Mouse (Mus musculus) heart, postnatal 4 days (tissue): ENCODE measurements around the gene Tmem273. TPM values are rescaled to one million over a fixed set of nuclear protein-coding genes. Genes with fewer than 3 reads are reported as not detected.

Experiments
- DNase-seq: peaks from one replicate; pipeline ENCODE4 v3.0.0; 2021
- total RNA-seq, 2 experiments: library from RNA; stranded (reverse); gene quantifications; 2 replicates each; pipeline ENCODE4 v1.2.3; 2021

Gene Tmem273
- total RNA-seq, 2 experiments from 2014 or later, result 0.57 TPM; not detected in 1

DNA sequence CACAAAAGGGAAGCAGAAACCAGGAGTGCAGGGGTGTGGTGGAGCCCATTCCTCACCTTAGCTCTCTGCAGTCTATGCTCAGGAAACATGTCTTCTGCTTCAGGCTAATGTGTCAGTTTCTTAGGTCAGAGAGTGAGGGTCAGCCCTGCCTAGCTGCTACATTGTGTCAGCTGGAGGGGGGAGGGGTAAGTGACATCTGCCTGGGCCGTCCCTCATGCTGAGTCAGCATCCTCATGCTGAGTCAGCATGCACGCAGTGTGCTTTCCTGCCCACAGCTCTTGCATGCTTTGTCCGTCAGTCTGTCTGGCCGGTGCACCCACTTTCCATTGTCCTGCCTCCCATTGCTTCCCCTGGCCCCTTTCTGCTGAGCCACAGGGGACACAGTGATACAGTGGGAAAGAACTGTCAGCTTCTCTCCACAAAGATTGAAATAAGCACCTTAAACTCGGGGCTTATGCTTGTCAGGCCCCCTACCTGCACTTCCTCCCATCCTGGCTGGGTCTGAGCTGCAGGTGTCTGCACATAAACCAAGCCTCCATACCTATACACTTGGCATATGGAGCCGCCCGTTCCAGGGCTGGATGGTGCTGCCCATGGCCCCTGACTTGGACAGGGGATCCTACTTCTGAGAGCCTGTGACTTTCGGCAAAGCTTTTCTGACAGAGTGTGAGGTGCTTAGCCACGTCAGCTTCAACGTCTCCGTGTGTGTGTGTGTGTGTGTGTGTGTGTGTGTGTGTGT is 74.2 kb downstream of the Tmem273 start:
- DNase-seq, result peak; percentile 27

GRCm38 (mm10) chr14:32861149-32861581 is 75.4 kb downstream of the Tmem273 start:
- peak; percentile 85 for DNase-seq

DNA sequence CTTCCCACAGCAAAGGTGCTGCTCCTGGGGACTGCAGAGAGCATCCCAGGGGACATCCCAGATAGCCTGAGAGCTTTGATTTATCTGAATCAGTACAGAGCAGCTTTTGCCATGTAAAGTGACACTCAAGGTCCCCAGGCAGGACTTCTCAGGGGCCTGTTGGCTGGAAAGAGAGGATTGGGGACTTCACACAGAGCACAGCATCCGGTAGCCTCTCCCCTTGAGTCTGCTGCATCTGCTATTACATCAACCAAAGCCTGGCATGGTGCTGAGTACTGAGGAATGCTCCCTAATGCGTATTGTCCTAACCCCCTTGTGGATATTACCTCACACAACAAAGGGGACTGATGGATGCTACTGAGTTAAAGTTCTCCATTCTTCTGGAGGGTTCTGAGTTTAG is 75.9 kb downstream of the Tmem273 start:
- peak; percentile 26 for DNase-seq

- no peak for DNase-seq
Observed at GRCm38 (mm10) chr14:32865331-32865730, 79.6 kb downstream of the Tmem273 start.

Other genes starting within 250 kb of the Tmem273 start
- gene Prrxl1, start 186.6 kb upstream of the Tmem273 start, total RNA-seq, result not detected
- 10 to 100 TPM; 39.4 to 39.5 TPM for gene 3425401B19Rik, start 100.7 kb upstream of the Tmem273 start, total RNA-seq
- gene Fam170b, start 48.0 kb downstream of the Tmem273 start, total RNA-seq, result under 1 TPM in 1 of 2 experiments, not detected in 1; 0.16 TPM
- gene Vstm4, start 70.8 kb downstream of the Tmem273 start, total RNA-seq, result 10 to 100 TPM; 18.6 to 19.4 TPM
- gene Lrrc18, start 205.4 kb downstream of the Tmem273 start, total RNA-seq, result under 1 TPM; 0.56 to 0.67 TPM